Mouse (Mus musculus): ENCODE measurements around the gene Nedd9.

GRCm38 (mm10) chr13:41295886-41296285 lies 191.3 kb downstream of the Nedd9 start:
- TF ChIP-seq CTCF (IDR thresholded peaks at IDR 0.05; ENCODE audit: low read depth, low read length), result no peak
- TF ChIP-seq TAL1 (conservative IDR thresholded peaks at IDR 0.05; ENCODE audit: low read depth, low read length), result no peak
